Mouse (Mus musculus): ENCODE data around the gene Scrn2.

GRCm38 (mm10) chr11:97040301-97041021 is 10.7 kb downstream of the Scrn2 start:
- TF ChIP-seq POLR2A (IDR thresholded peaks at IDR 0.05; ENCODE audit: control insufficient read depth, low read depth, low read length) (no peak), CTCF (IDR thresholded peaks at IDR 0.05; ENCODE audit: control insufficient read depth, insufficient read depth, insufficient replicate concordance, low read depth, low read length) (no peak)
